Mouse (Mus musculus) hindbrain, embryonic 10.5 days (tissue): ENCODE results near the gene Nr6a1. TPM values are rescaled to one million over a fixed set of nuclear protein-coding genes. Genes with fewer than 3 reads are reported as not detected.

ENCODE experiments used
- DNase-seq: peaks from one replicate; pipeline ENCODE4 v3.0.0-alpha.2; 2017; ENCODE audit warnings: low spot score
- H3K27ac ChIP-seq: fragments of 300-500 bp; sonication (generic); 2 replicates; pipeline ENCODE4 v1.5.1; 2016; ENCODE audit warnings: mild to moderate bottlenecking, moderate library complexity
- H3K27me3 ChIP-seq: fragments of 300-500 bp; sonication (generic); 2 replicates; pipeline ENCODE4 v1.6.1; 2016; ENCODE audit warnings: mild to moderate bottlenecking; ENCODE audit not compliant: poor library complexity, insufficient read depth, severe bottlenecking
- H3K36me3 ChIP-seq: fragments of 300-500 bp; sonication (generic); 2 replicates; pipeline ENCODE4 v1.6.1; 2016; ENCODE audit warnings: mild to moderate bottlenecking, moderate library complexity
- H3K4me1 ChIP-seq: fragments of 300-500 bp; sonication (generic); replicated peaks from 2 replicates; pipeline ENCODE4 v1.6.1; 2016; ENCODE audit warnings: mild to moderate bottlenecking
- H3K4me3 ChIP-seq: fragments of 300-500 bp; sonication (generic); 2 replicates; pipeline ENCODE4 v1.5.1; 2016; ENCODE audit warnings: mild to moderate bottlenecking, moderate library complexity
- H3K9me3 ChIP-seq: fragments of 300-500 bp; sonication (generic); 2 replicates; pipeline ENCODE4 v1.6.1; 2016; ENCODE audit warnings: mild to moderate bottlenecking, moderate library complexity
- WGBS: fragments of 180-500 bp; shearing (Covaris S2); methylation state at CpG from one replicate; pipeline ENCODE4 v1.1.7; 2016; 5-methylcytosine and 5-hydroxymethylcytosine counted together
- polyA plus RNA-seq: library from polyadenylated mRNA; unstranded; fragments of >200 nt; fragmentation: Nextera tagmentation; extraction: Ambion mirVana; gene quantifications from 2 replicates; pipeline ENCODE4 v1.2.1, GENCODE M21; 2016

The Nr6a1 gene
- polyA plus RNA-seq, 1 experiment from 2014 or later = 5.1 TPM

- no peaks in the 10 kb centered on the region for H3K27me3 ChIP-seq
- no peaks in the 10 kb centered on the region for H3K9me3 ChIP-seq
- H3K4me1 ChIP-seq = peaks cover 72% of the 10 kb centered on the region
- H3K36me3 ChIP-seq = no peaks in the 10 kb centered on the region
- no peak for DNase-seq
- peak overlapping the region; percentile 92 for H3K27ac ChIP-seq
- 24% methylated on average over 5 of the region's 5 CpGs for WGBS
- peak overlapping the region; percentile 44 for H3K4me3 ChIP-seq
These were observed 144.1 kb downstream of the Nr6a1 start for GRCm38 (mm10) chr2:38783364-38783763.

- Histone ChIP-seq H3K9me3 (no peaks in the 10 kb centered on the region), H3K27ac (peak overlapping the region; percentile 92)
These were observed 144.8 kb downstream of the Nr6a1 start for GRCm38 (mm10) chr2:38782731-38783130.

DNA sequence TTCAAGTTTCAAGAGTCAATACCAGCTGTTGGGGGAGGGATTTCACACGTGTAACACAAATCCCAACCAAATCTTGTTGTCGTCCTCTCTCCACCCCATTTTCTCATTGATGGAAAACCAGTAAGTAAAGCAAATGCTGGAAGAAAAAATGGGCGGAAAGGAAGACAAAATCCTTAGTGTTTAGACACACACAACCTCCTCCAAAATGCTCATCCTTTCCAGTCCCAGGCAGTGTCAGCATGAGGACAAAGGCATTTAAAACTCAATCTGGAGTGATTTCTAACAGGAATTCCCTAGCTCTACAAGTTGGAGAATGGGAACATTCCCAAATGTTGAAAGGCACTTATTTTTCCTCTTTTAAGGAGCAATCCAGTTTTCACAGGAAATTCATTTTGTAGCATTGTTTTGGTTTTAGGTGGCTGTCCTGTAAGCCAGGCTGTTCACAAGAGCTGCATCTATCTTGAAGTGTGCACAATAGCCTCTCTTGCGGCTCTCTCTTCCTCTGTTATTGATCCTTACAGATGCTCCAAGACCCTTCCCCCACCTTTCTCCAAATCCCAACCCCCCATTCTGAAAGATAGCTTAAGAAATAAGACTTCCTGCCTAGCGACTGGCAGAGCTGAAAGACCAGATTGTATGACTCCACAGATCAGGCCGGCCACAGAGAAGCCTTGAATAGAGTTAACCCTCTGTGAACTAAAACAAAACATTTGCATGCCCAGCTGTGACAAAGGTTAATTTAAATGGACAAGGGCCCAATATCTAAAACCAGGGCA, 145.4 kb downstream of the Nr6a1 start:
- peak; percentile 58 for DNase-seq
- H3K4me3 ChIP-seq = peak overlapping the region; percentile 44
- peak overlapping the region; percentile 92 for H3K27ac ChIP-seq
- peaks cover 71% of the 10 kb centered on the region for H3K4me1 ChIP-seq
- 3% methylated on average over 6 of the region's 6 CpGs for WGBS
- H3K36me3 ChIP-seq = no peaks in the 10 kb centered on the region
- no peaks in the 10 kb centered on the region for H3K27me3 ChIP-seq
- no peaks in the 10 kb centered on the region for H3K9me3 ChIP-seq

More at GRCm38 (mm10) chr2:38782731-38783130, 144.8 kb downstream of the Nr6a1 start:
- Histone ChIP-seq H3K4me1 (peaks cover 72% of the 10 kb centered on the region), H3K36me3 (no peaks in the 10 kb centered on the region), H3K4me3 (peak overlapping the region; percentile 44), H3K27me3 (no peaks in the 10 kb centered on the region)
- 16% methylated on average over 1 of the region's 1 CpGs for WGBS
- no peak for DNase-seq

DNA sequence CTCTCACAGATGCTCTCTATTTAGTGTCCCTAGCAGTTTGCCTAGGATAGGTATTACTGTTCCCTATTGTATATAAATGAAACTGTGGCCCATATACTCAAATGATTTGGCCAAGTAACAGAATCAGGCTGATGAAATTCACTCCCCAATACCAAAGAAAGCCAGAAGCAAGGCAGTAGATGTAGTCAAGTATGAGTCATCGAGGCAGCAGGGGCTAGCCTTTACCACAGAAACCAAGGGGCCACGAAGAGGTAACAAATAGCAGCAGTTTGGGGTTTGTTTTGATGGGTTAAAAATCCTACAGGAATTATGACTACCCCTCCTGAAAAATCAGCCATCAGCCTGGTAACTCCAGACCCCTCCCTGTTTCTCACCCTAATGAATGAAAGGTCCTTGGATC, 147.5 kb downstream of the Nr6a1 start:
- DNase-seq = no peak
- 88% methylated on average over 2 of the region's 2 CpGs for WGBS
- H3K27ac ChIP-seq = no peak overlapping the region

GRCm38 (mm10) chr2:38777326-38777725, 150.2 kb downstream of the Nr6a1 start:
- no peak for DNase-seq
- H3K36me3 ChIP-seq = 0 out of 2 replicates have a peak, but pooled peaks cover 2% of the 10 kb centered on the region
- H3K27me3 ChIP-seq = no peaks in the 10 kb centered on the region
- peaks cover 26% of the 10 kb centered on the region for H3K4me1 ChIP-seq
- 96% methylated on average over 2 of the region's 2 CpGs for WGBS
- H3K4me3 ChIP-seq = no peak overlapping the region
- H3K27ac ChIP-seq = no peak overlapping the region
- H3K9me3 ChIP-seq = no peaks in the 10 kb centered on the region

More for the DNA sequence above, 147.5 kb downstream of the Nr6a1 start:
- H3K27me3 ChIP-seq = no peaks in the 10 kb centered on the region
- H3K36me3 ChIP-seq = no peaks in the 10 kb centered on the region
- peaks cover 53% of the 10 kb centered on the region for H3K4me1 ChIP-seq
- no peak overlapping the region for H3K4me3 ChIP-seq
- H3K9me3 ChIP-seq = no peaks in the 10 kb centered on the region

GRCm38 (mm10) chr2:38774936-38775335, 152.6 kb downstream of the Nr6a1 start:
- Histone ChIP-seq H3K4me1 (peaks cover 3% of the 10 kb centered on the region; the same call in 1 of the 2 replicates), H3K9me3 (no peaks in the 10 kb centered on the region), H3K27me3 (no peaks in the 10 kb centered on the region), H3K36me3 (0 out of 2 replicates have a peak, but pooled peaks cover 2% of the 10 kb centered on the region), H3K27ac (no peak overlapping the region), H3K4me3 (no peak overlapping the region)
- no peak for DNase-seq
- 95% methylated on average over 2 of the region's 2 CpGs for WGBS

GRCm38 (mm10) chr2:38771478-38771797, 156.1 kb downstream of the Nr6a1 start:
- H3K27ac ChIP-seq = no peak overlapping the region

GRCm38 (mm10) chr2:38770772-38771477, 156.6 kb downstream of the Nr6a1 start:
- H3K4me1 ChIP-seq = no peaks in the 10 kb centered on the region
- no peaks in the 10 kb centered on the region for H3K9me3 ChIP-seq
- 86% methylated on average over 5 of the region's 5 CpGs for WGBS
- no peaks in the 10 kb centered on the region for H3K27me3 ChIP-seq
- no peak overlapping the region for H3K4me3 ChIP-seq
- H3K27ac ChIP-seq = no peak overlapping the region
- H3K36me3 ChIP-seq = 0 out of 2 replicates have a peak, but pooled peaks cover 2% of the 10 kb centered on the region
- peak; percentile 8 for DNase-seq

More at GRCm38 (mm10) chr2:38771478-38771797, 156.1 kb downstream of the Nr6a1 start:
- Histone ChIP-seq H3K27me3 (no peaks in the 10 kb centered on the region), H3K4me3 (no peak overlapping the region), H3K36me3 (0 out of 2 replicates have a peak, but pooled peaks cover 2% of the 10 kb centered on the region), H3K9me3 (no peaks in the 10 kb centered on the region), H3K4me1 (no peaks in the 10 kb centered on the region)
- DNase-seq = no peak
- 73% methylated on average over 2 of the region's 2 CpGs for whole genome bisulfite sequencing

GRCm38 (mm10) chr2:38767177-38767931, 160.1 kb downstream of the Nr6a1 start:
- 88% methylated on average over 4 of the region's 4 CpGs for WGBS
- Histone ChIP-seq H3K9me3 (no peaks in the 10 kb centered on the region), H3K36me3 (no peaks in the 10 kb centered on the region), H3K4me1 (no peaks in the 10 kb centered on the region), H3K27me3 (no peaks in the 10 kb centered on the region), H3K4me3 (no peak overlapping the region), H3K27ac (no peak overlapping the region)
- no peak for DNase-seq

GRCm38 (mm10) chr2:38739847-38740246, 187.6 kb downstream of the Nr6a1 start:
- Histone ChIP-seq H3K27ac (no peak overlapping the region), H3K4me1 (peaks cover 9% of the 10 kb centered on the region; the same call in 1 of the 2 replicates), H3K9me3 (no peaks in the 10 kb centered on the region), H3K4me3 (no peak overlapping the region), H3K36me3 (peaks cover 63% of the 10 kb centered on the region), H3K27me3 (no peaks in the 10 kb centered on the region)
- 85% methylated on average over 3 of the region's 3 CpGs for WGBS
- no peak for DNase-seq

- H3K4me3 ChIP-seq = no peak overlapping the region
- peak; percentile 76 for DNase-seq
- 35% methylated on average over 7 of the region's 7 CpGs for WGBS
- peaks cover 6% of the 10 kb centered on the region; the same call in 1 of the 2 replicates for H3K4me1 ChIP-seq
- H3K36me3 ChIP-seq = peaks cover 67% of the 10 kb centered on the region
- no peaks in the 10 kb centered on the region for H3K9me3 ChIP-seq
- H3K27ac ChIP-seq = peak overlapping the region; percentile 45; the same call in 1 of the 2 replicates
- no peaks in the 10 kb centered on the region for H3K27me3 ChIP-seq
These were observed 188.1 kb downstream of the Nr6a1 start for GRCm38 (mm10) chr2:38739410-38739809.

DNA sequence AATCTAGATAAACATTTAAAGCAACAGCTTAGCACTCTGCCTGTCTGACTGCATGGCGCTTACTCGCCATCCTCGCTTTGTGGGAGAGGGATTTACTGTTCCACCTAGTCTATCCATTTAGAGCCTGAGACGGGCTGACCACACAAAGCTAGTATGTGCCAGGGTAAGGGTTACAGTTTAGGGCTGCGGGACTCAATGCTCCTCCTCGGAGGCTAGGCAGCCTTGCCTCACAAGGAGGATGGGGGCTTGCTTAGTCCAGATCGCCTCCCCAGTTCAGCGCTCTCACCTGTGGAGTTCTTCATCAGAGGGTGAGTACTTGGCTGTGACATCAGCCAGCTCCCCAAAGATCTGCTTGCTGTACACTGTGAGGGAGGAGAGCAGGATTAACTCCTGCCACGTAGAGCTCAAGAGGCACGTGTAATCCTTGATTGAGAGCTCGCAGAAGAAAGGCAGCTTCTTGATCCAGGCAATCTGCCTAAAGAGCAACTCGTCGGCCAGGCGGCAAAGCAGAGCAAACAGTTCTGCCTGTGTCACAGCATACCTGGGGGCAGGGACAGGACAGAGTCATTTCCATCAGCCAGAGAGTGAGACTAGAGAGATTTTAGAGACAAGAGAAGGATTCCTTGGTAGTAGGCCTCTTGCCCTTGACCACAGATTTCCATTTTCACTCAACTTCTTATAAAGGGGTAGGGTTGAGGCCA, 188.7 kb downstream of the Nr6a1 start:
- 91% methylated on average over 14 of the region's 14 CpGs for WGBS
- H3K27me3 ChIP-seq = no peaks in the 10 kb centered on the region
- H3K36me3 ChIP-seq = peaks cover 70% of the 10 kb centered on the region
- H3K27ac ChIP-seq = peak overlapping the region; percentile 45; the same call in 1 of the 2 replicates
- H3K4me3 ChIP-seq = no peak overlapping the region
- H3K9me3 ChIP-seq = no peaks in the 10 kb centered on the region
- peaks cover 6% of the 10 kb centered on the region; the same call in 1 of the 2 replicates for H3K4me1 ChIP-seq
- DNase-seq = no peak
